Mouse (Mus musculus) testis, adult 2 months (tissue): ENCODE measurements around the gene Pced1a.
A peak's percentile ranks its signal among the peaks of the same experiment; 100 is the strongest.

ENCODE experiments used
- CTCF ChIP-seq: fragments of 200-500 bp; IDR thresholded peaks from 2 replicates; pipeline ENCODE4 v1.5.1; 2012; ENCODE audit warnings: low read depth, mild to moderate bottlenecking, inconsistent platforms, low read length, moderate library complexity; ENCODE audit not compliant: control insufficient read depth, insufficient read depth, insufficient replicate concordance
- POLR2A ChIP-seq: fragments of 200-500 bp; IDR thresholded peaks from 2 replicates; pipeline ENCODE4 v1.6.1; 2012; ENCODE audit warnings: low read depth, mild to moderate bottlenecking, inconsistent platforms, low read length, moderate library complexity; ENCODE audit not compliant: control insufficient read depth

GRCm38 (mm10) chr2:130449794-130450433 lies 25.4 kb upstream of the Pced1a start, which contains the start of gene Ptpra:
- no peak for TF ChIP-seq CTCF
- peak; percentile 57 for TF ChIP-seq POLR2A
